Mouse (Mus musculus) induced T-regulatory cell, adult 2 months (primary cell): ENCODE results near the gene Gzmk.
A peak's percentile ranks its signal among the peaks of the same experiment; 100 is the strongest.

Experiments
- DNase-seq: peaks from one replicate; pipeline ENCODE4 v3.0.0-alpha.2; 2012; ENCODE audit warnings: low read depth

Gzmk gene

GRCm38 (mm10) chr13:113202184-113202583, 23.5 kb downstream of the Gzmk start:
- no peak for DNase-seq

- no peak for DNase-seq
Measured at GRCm38 (mm10) chr13:113201631-113202030, 24.1 kb downstream of the Gzmk start.

GRCm38 (mm10) chr13:113200726-113201125, 25.0 kb downstream of the Gzmk start:
- no peak for DNase-seq

- DNase-seq = no peak
Measured at GRCm38 (mm10) chr13:113199331-113199730, 26.4 kb downstream of the Gzmk start.

GRCm38 (mm10) chr13:113197872-113198502, 27.7 kb downstream of the Gzmk start:
- DNase-seq = peak; percentile 83

GRCm38 (mm10) chr13:113196808-113197674, 28.7 kb downstream of the Gzmk start:
- no peak for DNase-seq

- no peak for DNase-seq
Measured at GRCm38 (mm10) chr13:113183720-113184119, 42.0 kb downstream of the Gzmk start.

GRCm38 (mm10) chr13:113183310-113183709, 42.4 kb downstream of the Gzmk start:
- peak; percentile 91 for DNase-seq

GRCm38 (mm10) chr13:113174162-113174561, 51.5 kb downstream of the Gzmk start:
- no peak for DNase-seq

- peak; percentile 79 for DNase-seq
Measured at GRCm38 (mm10) chr13:113170256-113170655, 55.5 kb downstream of the Gzmk start.

GRCm38 (mm10) chr13:113168018-113168534, 57.6 kb downstream of the Gzmk start:
- peak; percentile 76 for DNase-seq

GRCm38 (mm10) chr13:113164252-113165005, 61.3 kb downstream of the Gzmk start:
- DNase-seq = no peak

- DNase-seq = no peak
Measured at GRCm38 (mm10) chr13:113151556-113151955, 74.2 kb downstream of the Gzmk start.

- peak; percentile 36 for DNase-seq
Measured at GRCm38 (mm10) chr13:113139597-113139996, 86.1 kb downstream of the Gzmk start.

- DNase-seq = peak; percentile 18
Measured at GRCm38 (mm10) chr13:113129974-113130373, 95.7 kb downstream of the Gzmk start.
